Mouse (Mus musculus) testis, postnatal 10 days (tissue): ENCODE results near the gene Cracr2b.

Experiments used
- DNase-seq: peaks from one replicate; pipeline ENCODE4 v3.0.0; 2021; ENCODE audit warnings: low spot score

The Cracr2b gene

GRCm38 (mm10) chr7:141469901-141470636, 9.2 kb downstream of the Cracr2b start:
- no peak for DNase-seq

GRCm38 (mm10) chr7:141470637-141470944, 9.7 kb downstream of the Cracr2b start:
- DNase-seq, result no peak

- no peak for DNase-seq
Measured at GRCm38 (mm10) chr7:141471236-141471635, 10.3 kb downstream of the Cracr2b start.

- no peak for DNase-seq
Measured at GRCm38 (mm10) chr7:141472226-141472625, 11.3 kb downstream of the Cracr2b start.

- DNase-seq, result no peak
Measured at GRCm38 (mm10) chr7:141472763-141473162, 11.9 kb downstream of the Cracr2b start.

GRCm38 (mm10) chr7:141474160-141474559, 13.3 kb downstream of the Cracr2b start:
- no peak for DNase-seq

GRCm38 (mm10) chr7:141475011-141475804, 14.3 kb downstream of the Cracr2b start, which contains the start of the genes Polr2l and Tspan4:
TSS of gene Polr2l (minus strand) at chr7:141475132.
TSS of gene Tspan4 (plus strand) at chr7:141475240.
- DNase-seq, result peak; percentile 91

- DNase-seq, result no peak
Measured at GRCm38 (mm10) chr7:141475805-141476158, 14.9 kb downstream of the Cracr2b start.

GRCm38 (mm10) chr7:141476226-141476980, 15.5 kb downstream of the Cracr2b start:
- peak; percentile 89 for DNase-seq

GRCm38 (mm10) chr7:141476981-141477370, 16.1 kb downstream of the Cracr2b start:
- no peak for DNase-seq

GRCm38 (mm10) chr7:141477578-141478269, 16.8 kb downstream of the Cracr2b start:
- DNase-seq, result no peak

GRCm38 (mm10) chr7:141478270-141478748, 17.4 kb downstream of the Cracr2b start:
- no peak for DNase-seq

GRCm38 (mm10) chr7:141480842-141481497, 20.1 kb downstream of the Cracr2b start:
- peak; percentile 67 for DNase-seq

GRCm38 (mm10) chr7:141481498-141482401, 20.9 kb downstream of the Cracr2b start:
- peak; percentile 74 for DNase-seq

- DNase-seq, result no peak
Measured at GRCm38 (mm10) chr7:141482531-141483024, 21.7 kb downstream of the Cracr2b start.

GRCm38 (mm10) chr7:141483114-141483653, 22.3 kb downstream of the Cracr2b start:
- DNase-seq, result no peak

- DNase-seq, result no peak
Measured at GRCm38 (mm10) chr7:141484186-141485120, 23.6 kb downstream of the Cracr2b start.

GRCm38 (mm10) chr7:141485186-141485585, 24.3 kb downstream of the Cracr2b start:
- no peak for DNase-seq

GRCm38 (mm10) chr7:141485606-141486005, 24.7 kb downstream of the Cracr2b start:
- no peak for DNase-seq
